Mouse (Mus musculus): ENCODE measurements around the gene 4930562C15Rik. TPM values are rescaled to one million over a fixed set of nuclear protein-coding genes. Genes with fewer than 3 reads are reported as not detected.

The 4930562C15Rik gene
- polyA plus RNA-seq, 1 experiment from 2014 or later: 0.75 TPM

- no peak for ATAC-seq (ENCODE audit: low FRiP score, low read depth)
- Histone ChIP-seq H3K27ac (no peak overlapping the region), H3K4me2 (replicated peaks) (no peak overlapping the region), H3K9ac (no peak overlapping the region), H3K9me3 (no peaks in the 10 kb centered on the region), H3K36me3 (peaks cover 8% of the 10 kb centered on the region), H3K4me3 (no peak overlapping the region), H3K4me1 (peaks cover 11% of the 10 kb centered on the region), H3K27me3 (no peaks in the 10 kb centered on the region)
- 69% methylated on average over 2 of the region's 2 CpGs for WGBS
Measured at GRCm38 (mm10) chr16:4899711-4900110, 64.5 kb downstream of the 4930562C15Rik start.

- peaks cover 7% of the 10 kb centered on the region; the same call in 1 of the 2 replicates for H3K36me3 ChIP-seq
- 64% methylated on average over 7 of the region's 7 CpGs for WGBS
- H3K27me3 ChIP-seq: no peaks in the 10 kb centered on the region
- peaks cover 16% of the 10 kb centered on the region for H3K4me1 ChIP-seq
- no peak overlapping the region for H3K9ac ChIP-seq
- H3K27ac ChIP-seq: no peak overlapping the region
- no peaks in the 10 kb centered on the region for H3K9me3 ChIP-seq
- no peak overlapping the region for H3K4me2 ChIP-seq (replicated peaks)
- no peak overlapping the region for H3K4me3 ChIP-seq
- no peak for ATAC-seq (ENCODE audit: low FRiP score, low read depth)
Measured at GRCm38 (mm10) chr16:4901167-4901566, 66.0 kb downstream of the 4930562C15Rik start.

- Histone ChIP-seq H3K36me3 (peaks cover 9% of the 10 kb centered on the region; the same call in 1 of the 2 replicates), H3K4me1 (peaks cover 11% of the 10 kb centered on the region; the same call in 1 of the 2 replicates), H3K9ac (no peak overlapping the region), H3K9me3 (no peaks in the 10 kb centered on the region), H3K27ac (no peak overlapping the region), H3K4me2 (replicated peaks) (no peak overlapping the region), H3K4me3 (no peak overlapping the region), H3K27me3 (no peaks in the 10 kb centered on the region)
- WGBS: 85% methylated on average over 2 of the region's 2 CpGs
- no peak for ATAC-seq (ENCODE audit: low FRiP score, low read depth)
Measured at GRCm38 (mm10) chr16:4902390-4902789, 67.2 kb downstream of the 4930562C15Rik start.

- no peak for ATAC-seq (ENCODE audit: low FRiP score, low read depth)
- H3K4me2 ChIP-seq (replicated peaks): no peak overlapping the region
- H3K9me3 ChIP-seq: no peaks in the 10 kb centered on the region
- H3K36me3 ChIP-seq: peaks cover 19% of the 10 kb centered on the region
- H3K27ac ChIP-seq: no peak overlapping the region
- peaks cover 11% of the 10 kb centered on the region; the same call in 1 of the 2 replicates for H3K4me1 ChIP-seq
- 78% methylated on average over 6 of the region's 6 CpGs for WGBS
- H3K27me3 ChIP-seq: no peaks in the 10 kb centered on the region
- no peak overlapping the region for H3K9ac ChIP-seq
- H3K4me3 ChIP-seq: no peak overlapping the region
Measured at GRCm38 (mm10) chr16:4903491-4904102, 68.4 kb downstream of the 4930562C15Rik start.

GRCm38 (mm10) chr16:4904878-4905277 lies 69.7 kb downstream of the 4930562C15Rik start:
- H3K4me2 ChIP-seq (replicated peaks): no peak overlapping the region
- H3K27me3 ChIP-seq: no peaks in the 10 kb centered on the region
- peaks cover 31% of the 10 kb centered on the region for H3K36me3 ChIP-seq
- H3K4me1 ChIP-seq: peaks cover 11% of the 10 kb centered on the region; the same call in 1 of the 2 replicates
- no peak overlapping the region for H3K9ac ChIP-seq
- no peak overlapping the region for H3K4me3 ChIP-seq
- no peak overlapping the region; the same call in 1 of the 2 replicates for H3K27ac ChIP-seq
- 90% methylated on average over 3 of the region's 3 CpGs for WGBS
- ATAC-seq (ENCODE audit: low FRiP score, low read depth): no peak
- no peaks in the 10 kb centered on the region for H3K9me3 ChIP-seq

GRCm38 (mm10) chr16:4905591-4905990 lies 70.4 kb downstream of the 4930562C15Rik start:
- Histone ChIP-seq H3K9me3 (no peaks in the 10 kb centered on the region), H3K4me3 (no peak overlapping the region), H3K27ac (no peak overlapping the region; the same call in 1 of the 2 replicates), H3K4me1 (peaks cover 11% of the 10 kb centered on the region; the same call in 1 of the 2 replicates), H3K4me2 (replicated peaks) (no peak overlapping the region), H3K9ac (no peak overlapping the region), H3K36me3 (peaks cover 39% of the 10 kb centered on the region), H3K27me3 (no peaks in the 10 kb centered on the region)
- ATAC-seq (ENCODE audit: low FRiP score, low read depth): no peak
- 18% methylated on average over 1 of the region's 1 CpGs for WGBS

GRCm38 (mm10) chr16:4906559-4906958 lies 71.3 kb downstream of the 4930562C15Rik start:
- no peak overlapping the region for H3K4me3 ChIP-seq
- ATAC-seq (ENCODE audit: low FRiP score, low read depth): no peak
- H3K27ac ChIP-seq: no peak overlapping the region
- H3K9ac ChIP-seq: no peak overlapping the region
- H3K9me3 ChIP-seq: no peaks in the 10 kb centered on the region
- H3K36me3 ChIP-seq: peaks cover 41% of the 10 kb centered on the region
- H3K27me3 ChIP-seq: no peaks in the 10 kb centered on the region
- no peak overlapping the region for H3K4me2 ChIP-seq (replicated peaks)
- H3K4me1 ChIP-seq: peaks cover 7% of the 10 kb centered on the region; the same call in 1 of the 2 replicates

GRCm38 (mm10) chr16:4907386-4907785 lies 72.2 kb downstream of the 4930562C15Rik start:
- Histone ChIP-seq H3K4me2 (replicated peaks) (no peak overlapping the region), H3K27ac (no peak overlapping the region), H3K4me1 (peaks cover 7% of the 10 kb centered on the region; the same call in 1 of the 2 replicates), H3K4me3 (no peak overlapping the region), H3K36me3 (peaks cover 49% of the 10 kb centered on the region), H3K27me3 (no peaks in the 10 kb centered on the region), H3K9me3 (no peaks in the 10 kb centered on the region), H3K9ac (no peak overlapping the region)
- 71% methylated on average over 2 of the region's 2 CpGs for WGBS
- ATAC-seq (ENCODE audit: low FRiP score, low read depth): no peak

- Histone ChIP-seq H3K27ac (no peak overlapping the region), H3K27me3 (no peaks in the 10 kb centered on the region), H3K9ac (no peak overlapping the region), H3K4me2 (replicated peaks) (no peak overlapping the region), H3K9me3 (no peaks in the 10 kb centered on the region), H3K36me3 (peaks cover 55% of the 10 kb centered on the region), H3K4me1 (peaks cover 7% of the 10 kb centered on the region; the same call in 1 of the 2 replicates), H3K4me3 (no peak overlapping the region)
- 66% methylated on average over 4 of the region's 5 CpGs for WGBS
- no peak for ATAC-seq (ENCODE audit: low FRiP score, low read depth)
Measured at GRCm38 (mm10) chr16:4907972-4908371, 72.8 kb downstream of the 4930562C15Rik start.

GRCm38 (mm10) chr16:4909745-4910144 lies 74.5 kb downstream of the 4930562C15Rik start:
- ATAC-seq (ENCODE audit: low FRiP score, low read depth): no peak
- no peak overlapping the region for H3K27ac ChIP-seq
- no peak overlapping the region for H3K4me3 ChIP-seq
- 96% methylated on average over 2 of the region's 2 CpGs for WGBS
- H3K4me1 ChIP-seq: peaks cover 15% of the 10 kb centered on the region
- H3K9me3 ChIP-seq: no peaks in the 10 kb centered on the region
- H3K9ac ChIP-seq: no peak overlapping the region
- H3K27me3 ChIP-seq: no peaks in the 10 kb centered on the region
- H3K36me3 ChIP-seq: peaks cover 70% of the 10 kb centered on the region
- H3K4me2 ChIP-seq (replicated peaks): no peak overlapping the region

- H3K9me3 ChIP-seq: no peaks in the 10 kb centered on the region
- H3K4me2 ChIP-seq (replicated peaks): no peak overlapping the region
- no peak for ATAC-seq (ENCODE audit: low FRiP score, low read depth)
- peaks cover 78% of the 10 kb centered on the region for H3K36me3 ChIP-seq
- no peak overlapping the region for H3K9ac ChIP-seq
- WGBS: 95% methylated on average over 8 of the region's 8 CpGs
- H3K27me3 ChIP-seq: no peaks in the 10 kb centered on the region
- H3K4me1 ChIP-seq: peaks cover 10% of the 10 kb centered on the region; the same call in 1 of the 2 replicates
- H3K4me3 ChIP-seq: no peak overlapping the region
- H3K27ac ChIP-seq: no peak overlapping the region
Measured at GRCm38 (mm10) chr16:4910758-4911157, 75.5 kb downstream of the 4930562C15Rik start.

- H3K9me3 ChIP-seq: no peaks in the 10 kb centered on the region
- no peak for ATAC-seq (ENCODE audit: low FRiP score, low read depth)
- H3K27ac ChIP-seq: no peak overlapping the region
- no peak overlapping the region for H3K4me3 ChIP-seq
- no peak overlapping the region for H3K9ac ChIP-seq
- no peaks in the 10 kb centered on the region for H3K27me3 ChIP-seq
- no peak overlapping the region for H3K4me2 ChIP-seq (replicated peaks)
- H3K4me1 ChIP-seq: peaks cover 10% of the 10 kb centered on the region; the same call in 1 of the 2 replicates
- peaks cover 92% of the 10 kb centered on the region for H3K36me3 ChIP-seq
- WGBS: 77% methylated on average over 10 of the region's 10 CpGs
Measured at GRCm38 (mm10) chr16:4912074-4912648, 76.9 kb downstream of the 4930562C15Rik start.

All from limb, embryonic 13.5 days (tissue).